Mouse (Mus musculus): Measurements from ENCODE around the gene Zfp292. TPM values are rescaled to one million over a fixed set of nuclear protein-coding genes. Genes with fewer than 3 reads are reported as not detected.

Zfp292 gene
- total and polyA plus RNA-seq, 3 experiments = 9.5 to 13.6 (median 11.4) TPM

- TF ChIP-seq UBTF (IDR thresholded peaks at IDR 0.05; ENCODE audit: low read depth, low read length) (no peak), SMC3 (IDR thresholded peaks at IDR 0.05; ENCODE audit: low read depth, low read length) (no peak)
- Histone ChIP-seq H3K79me2 (replicated peaks; ENCODE audit: control insufficient read depth, extremely low read depth, insufficient read depth, poor library complexity, severe bottlenecking) (no peaks in the 10 kb centered on the region), H3K9ac (ENCODE audit: insufficient read depth, low read depth) (no peak overlapping the region), H3K4me2 (ENCODE audit: insufficient read depth, low read depth, poor library complexity, severe bottlenecking) (no peak overlapping the region), H3K4me3 (replicated peaks in 1 of 3; ENCODE audit: low read depth in 2 of 3, low read length in 2 of 3, poor library complexity in 1 of 3) (no peak overlapping the region), H3K9me3 (replicated peaks; ENCODE audit: low read length) (no peaks in the 10 kb centered on the region), H3K27me3 (replicated peaks) (no peaks in the 10 kb centered on the region), H3K36me3 (replicated peaks in 1 of 2; ENCODE audit: control insufficient read depth in 1 of 2, insufficient read depth in 1 of 2, low read length in 1 of 2) (no peaks in the 10 kb centered on the region), H3K27ac (ENCODE audit: insufficient read depth, low read depth) (no peak overlapping the region), H3K4me1 (ENCODE audit: control insufficient read depth in 1 of 2, insufficient read depth in 2 of 2) (no peaks in the 10 kb centered on the region)
- dilution Hi-C loops (cut with MboI; ENCODE audit: extremely low pct_ligation_motif_present, extremely low pct_unique_long_range_greater_than_20kb, low sequenced_read_pairs) = no loop called here
- in situ Hi-C loops (cut with MboI; ENCODE audit: low pct_ligation_motif_present, low pct_unique_long_range_greater_than_20kb, low sequenced_read_pairs) = no loop called here
- no peak for DNase-seq (ENCODE audit: extremely low read depth)
Observed at GRCm38 (mm10) chr4:34908127-34908526, 25.4 kb upstream of the Zfp292 start.

GRCm38 (mm10) chr4:34907026-34907425 is 24.3 kb upstream of the Zfp292 start:
- Histone ChIP-seq H3K27ac (ENCODE audit: insufficient read depth, low read depth) (no peak overlapping the region), H3K4me1 (ENCODE audit: control insufficient read depth in 1 of 2, insufficient read depth in 2 of 2) (no peaks in the 10 kb centered on the region), H3K9me3 (replicated peaks; ENCODE audit: low read length) (no peaks in the 10 kb centered on the region), H3K9ac (ENCODE audit: insufficient read depth, low read depth) (no peak overlapping the region), H3K4me3 (replicated peaks in 1 of 3; ENCODE audit: low read depth in 2 of 3, low read length in 2 of 3, poor library complexity in 1 of 3) (no peak overlapping the region), H3K27me3 (replicated peaks) (no peaks in the 10 kb centered on the region), H3K79me2 (replicated peaks; ENCODE audit: control insufficient read depth, extremely low read depth, insufficient read depth, poor library complexity, severe bottlenecking) (no peaks in the 10 kb centered on the region), H3K4me2 (ENCODE audit: insufficient read depth, low read depth, poor library complexity, severe bottlenecking) (no peak overlapping the region), H3K36me3 (replicated peaks in 1 of 2; ENCODE audit: control insufficient read depth in 1 of 2, insufficient read depth in 1 of 2, low read length in 1 of 2) (no peaks in the 10 kb centered on the region)
- dilution Hi-C loops (cut with MboI; ENCODE audit: extremely low pct_ligation_motif_present, extremely low pct_unique_long_range_greater_than_20kb, low sequenced_read_pairs) (no loop called here), in situ Hi-C loops (cut with MboI; ENCODE audit: low pct_ligation_motif_present, low pct_unique_long_range_greater_than_20kb, low sequenced_read_pairs) (no loop called here)
- no peak for DNase-seq (ENCODE audit: extremely low read depth)
- TF ChIP-seq SIN3A (IDR thresholded peaks at IDR 0.05; ENCODE audit: low read length) (no peak), SMC3 (IDR thresholded peaks at IDR 0.05; ENCODE audit: low read depth, low read length) (no peak), MXI1 (IDR thresholded peaks at IDR 0.05; ENCODE audit: low read depth, low read length) (no peak), NELFE (IDR thresholded peaks at IDR 0.05; ENCODE audit: low read depth, low read length) (no peak), POLR2AphosphoS2 (IDR thresholded peaks at IDR 0.05; ENCODE audit: low read depth, low read length) (no peak)

GRCm38 (mm10) chr4:34906151-34906550 is 23.4 kb upstream of the Zfp292 start:
- Histone ChIP-seq H3K79me2 (replicated peaks; ENCODE audit: control insufficient read depth, extremely low read depth, insufficient read depth, poor library complexity, severe bottlenecking) (no peaks in the 10 kb centered on the region), H3K4me2 (ENCODE audit: insufficient read depth, low read depth, poor library complexity, severe bottlenecking) (no peak overlapping the region), H3K9ac (ENCODE audit: insufficient read depth, low read depth) (no peak overlapping the region), H3K27ac (ENCODE audit: insufficient read depth, low read depth) (no peak overlapping the region), H3K27me3 (replicated peaks) (no peaks in the 10 kb centered on the region), H3K4me1 (ENCODE audit: control insufficient read depth in 1 of 2, insufficient read depth in 2 of 2) (no peaks in the 10 kb centered on the region), H3K4me3 (replicated peaks in 1 of 3; ENCODE audit: low read depth in 2 of 3, low read length in 2 of 3, poor library complexity in 1 of 3) (no peak overlapping the region), H3K36me3 (replicated peaks in 1 of 2; ENCODE audit: control insufficient read depth in 1 of 2, insufficient read depth in 1 of 2, low read length in 1 of 2) (no peaks in the 10 kb centered on the region), H3K9me3 (replicated peaks; ENCODE audit: low read length) (no peaks in the 10 kb centered on the region)
- TF ChIP-seq GABPA (IDR thresholded peaks at IDR 0.05; ENCODE audit: insufficient replicate concordance, low read depth, low read length) (no peak), CHD2 (IDR thresholded peaks at IDR 0.05; ENCODE audit: low read length) (no peak), HCFC1 (IDR thresholded peaks at IDR 0.05; ENCODE audit: low read depth, low read length) (no peak), BHLHE40 (IDR thresholded peaks at IDR 0.05; ENCODE audit: low read depth, low read length) (no peak), SMC3 (IDR thresholded peaks at IDR 0.05; ENCODE audit: low read depth, low read length) (no peak), RAD21 (IDR thresholded peaks at IDR 0.05; ENCODE audit: low read depth, low read length) (no peak), PAX5 (IDR thresholded peaks at IDR 0.05; ENCODE audit: low read length) (no peak), ZKSCAN1 (IDR thresholded peaks at IDR 0.05; ENCODE audit: borderline replicate concordance, low read depth, low read length) (no peak), NELFE (IDR thresholded peaks at IDR 0.05; ENCODE audit: low read depth, low read length) (no peak), TCF12 (IDR thresholded peaks at IDR 0.05; ENCODE audit: low read depth, low read length) (no peak)
- no peak for DNase-seq (ENCODE audit: extremely low read depth)
- dilution Hi-C loops (cut with MboI; ENCODE audit: extremely low pct_ligation_motif_present, extremely low pct_unique_long_range_greater_than_20kb, low sequenced_read_pairs) (no loop called here), in situ Hi-C loops (cut with MboI; ENCODE audit: low pct_ligation_motif_present, low pct_unique_long_range_greater_than_20kb, low sequenced_read_pairs) (no loop called here)
